Mouse (Mus musculus): Measurements from ENCODE around the gene Nek5. TPM values are rescaled to one million over a fixed set of nuclear protein-coding genes. Genes with fewer than 3 reads are reported as not detected.
A peak's percentile ranks its signal among the peaks of the same experiment; 100 is the strongest.

Nek5 gene
- not detected in 2 replicates for total RNA-seq (2014; fragmentation: Nextera tagmentation)
- total RNA-seq (2017), result 0.16 TPM in 1 of 2 replicates, not detected in the other
- not detected in 2 replicates for polyA plus RNA-seq (2012)

DNA sequence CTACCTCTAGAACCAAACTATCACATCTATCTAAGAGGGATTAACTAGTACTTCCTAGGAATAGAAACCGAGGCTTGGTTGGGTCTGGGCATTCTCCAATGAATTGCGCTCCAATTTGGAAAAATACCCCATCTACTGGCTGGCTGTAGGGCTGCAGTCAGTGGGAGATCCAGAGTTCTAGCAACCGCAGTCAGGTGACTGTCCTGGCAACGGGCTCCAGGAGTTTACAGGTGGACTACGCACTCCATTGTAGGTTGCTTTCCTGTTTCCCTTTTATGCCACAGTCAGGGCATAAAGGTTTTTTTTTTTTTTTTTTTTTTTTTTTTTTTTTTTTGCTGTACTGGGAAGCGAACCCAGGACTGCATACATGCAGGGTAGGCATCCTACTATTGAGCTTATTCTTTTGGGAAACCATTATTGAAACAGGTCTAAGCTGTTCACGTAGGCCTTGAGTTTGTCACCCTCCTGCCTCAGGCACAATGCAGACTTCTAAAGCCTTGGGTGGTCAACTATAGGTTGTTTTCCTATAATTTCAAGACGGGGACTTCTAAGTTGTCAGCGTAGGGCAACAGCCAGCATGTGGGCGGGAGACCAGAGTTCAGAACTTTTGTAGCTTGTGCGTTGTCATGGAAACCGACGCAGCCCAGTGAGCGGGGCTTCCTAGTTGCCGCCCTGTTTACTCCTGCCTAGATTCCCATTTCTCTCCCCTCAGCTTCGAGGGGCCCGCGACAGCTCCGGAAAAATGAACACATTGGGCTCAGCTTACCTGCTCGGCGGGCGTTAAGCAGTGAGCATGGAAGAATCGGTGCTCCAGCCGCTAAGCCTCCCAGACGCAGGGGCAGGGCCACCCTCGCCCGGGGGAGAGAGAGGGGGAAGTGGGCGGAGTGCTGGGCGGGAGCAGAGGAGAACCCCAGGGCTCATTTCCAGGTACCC lies at the start of gene Nek5:
TSS of gene Nek5 (minus strand) at position 834 of the 933 bp plus-strand sequence.
- TF ChIP-seq CTCF (IDR thresholded peaks at IDR 0.05; ENCODE audit: low read depth, low read length) (peak; percentile 13; the same call in 1 of the 2 replicates), TAL1 (conservative IDR thresholded peaks at IDR 0.05; ENCODE audit: low read depth, low read length) (no peak)
- no peak; the same call in 1 of the 2 replicates for ATAC-seq (ENCODE audit: extremely low read depth, insufficient number of reproducible peaks, low FRiP score, poor library complexity, severe bottlenecking)
- DNase-seq (ENCODE audit: low spot score), result no peak

DNA sequence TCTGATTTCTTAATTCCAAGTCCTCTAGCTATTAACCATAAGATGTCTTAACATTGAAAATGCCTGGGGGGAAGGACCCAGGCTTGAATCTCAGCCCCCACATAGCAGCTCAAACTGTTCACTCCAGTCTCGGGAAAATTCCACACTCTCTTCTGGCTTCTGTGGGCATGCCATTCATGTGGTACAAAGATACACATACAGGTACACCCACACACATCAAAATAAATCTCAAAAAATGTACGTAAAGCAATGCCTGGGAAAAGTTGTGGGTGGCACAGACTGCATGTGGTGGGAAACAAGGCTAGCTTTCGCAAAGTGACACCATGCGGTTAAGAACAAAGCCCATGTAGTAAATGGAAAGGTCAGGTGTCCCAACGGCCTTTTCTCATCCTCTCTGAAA lies 44.3 kb upstream of the Nek5 start:
- DNase-seq (ENCODE audit: low spot score), result no peak
- no peak for TF ChIP-seq GATA2 (IDR thresholded peaks at IDR 0.05; ENCODE audit: borderline replicate concordance, low read depth, low read length)
- TF ChIP-seq TAL1 (conservative IDR thresholded peaks at IDR 0.05; ENCODE audit: low read depth, low read length), result no peak
- no peak for TF ChIP-seq POLR2AphosphoS5 (IDR thresholded peaks at IDR 0.05; ENCODE audit: insufficient replicate concordance, low read depth, low read length)
- TF ChIP-seq CTCF (IDR thresholded peaks at IDR 0.05; ENCODE audit: low read depth, low read length), result no peak
- TF ChIP-seq GATA1 (IDR thresholded peaks at IDR 0.05; ENCODE audit: borderline replicate concordance, low read length), result no peak
- Histone ChIP-seq H3K9me3 (replicated peaks) (no peaks in the 10 kb centered on the region), H3K4me1 (ENCODE audit: insufficient read depth, low read depth, low read length) (peaks cover 19% of the 10 kb centered on the region), H3K27me3 (ENCODE audit: insufficient read depth, low read length) (no peaks in the 10 kb centered on the region), H3K4me3 (ENCODE audit: low read depth, low read length) (no peak overlapping the region), H3K36me3 (replicated peaks) (peaks cover 50% of the 10 kb centered on the region)
- no peak for ATAC-seq (ENCODE audit: extremely low read depth, insufficient number of reproducible peaks, low FRiP score, poor library complexity, severe bottlenecking)

More for the DNA sequence above, at the start of gene Nek5:
- H3K27me3 ChIP-seq (ENCODE audit: insufficient read depth, low read length), result peaks cover 11% of the 10 kb centered on the region; the same call in 1 of the 2 replicates
- H3K4me1 ChIP-seq (ENCODE audit: insufficient read depth, low read depth, low read length), result peaks cover 11% of the 10 kb centered on the region
- H3K36me3 ChIP-seq (replicated peaks), result no peaks in the 10 kb centered on the region
- H3K9me3 ChIP-seq (replicated peaks), result no peaks in the 10 kb centered on the region
- H3K4me3 ChIP-seq (ENCODE audit: low read depth, low read length), result peak within 1 kb of the TSS; percentile 64; the same call in 1 of the 2 replicates

DNA sequence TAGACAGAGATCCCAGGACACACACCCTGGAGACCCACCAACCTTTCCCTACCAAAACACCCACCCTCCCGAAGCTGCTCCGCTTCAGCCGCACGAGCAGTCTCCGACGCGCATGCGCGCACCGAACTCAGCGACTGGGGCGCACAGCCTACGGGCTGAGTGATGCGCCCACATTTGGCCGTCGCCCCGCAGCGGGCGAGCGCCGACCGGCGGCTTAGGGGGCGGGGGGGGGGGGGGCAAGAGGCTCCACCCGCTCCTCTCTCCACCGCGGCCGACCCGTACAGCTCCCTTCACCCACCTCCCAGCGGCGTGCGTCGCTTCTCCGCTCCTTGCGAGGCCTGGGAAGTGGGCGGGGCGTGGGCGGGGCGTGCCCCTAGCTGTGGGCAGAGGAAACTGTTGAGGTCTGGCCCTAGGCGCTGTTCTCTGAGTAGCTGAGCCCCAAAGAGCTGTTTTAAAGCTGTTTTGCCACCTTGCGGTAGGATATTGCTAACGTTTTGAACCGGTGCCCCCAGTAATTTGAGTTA lies 41.3 kb upstream of the Nek5 start, which contains the start of gene Nek3:
TSS of gene Nek3 (minus strand) at position 356 of the 524 bp plus-strand sequence.
- peak within 1 kb of the TSS; percentile 71 for H3K4me3 ChIP-seq (ENCODE audit: low read depth, low read length)
- H3K9me3 ChIP-seq (replicated peaks), result no peaks in the 10 kb centered on the region
- H3K36me3 ChIP-seq (replicated peaks), result peaks cover 37% of the 10 kb centered on the region
- peak; percentile 89 for ATAC-seq (ENCODE audit: extremely low read depth, insufficient number of reproducible peaks, low FRiP score, poor library complexity, severe bottlenecking)
- no peaks in the 10 kb centered on the region for H3K27me3 ChIP-seq (ENCODE audit: insufficient read depth, low read length)
- TF ChIP-seq TAL1 (conservative IDR thresholded peaks at IDR 0.05; ENCODE audit: low read depth, low read length) (no peak), CTCF (IDR thresholded peaks at IDR 0.05; ENCODE audit: low read depth, low read length) (no peak), GATA2 (IDR thresholded peaks at IDR 0.05; ENCODE audit: borderline replicate concordance, low read depth, low read length) (no peak), GATA1 (IDR thresholded peaks at IDR 0.05; ENCODE audit: borderline replicate concordance, low read length) (no peak), POLR2AphosphoS5 (IDR thresholded peaks at IDR 0.05; ENCODE audit: insufficient replicate concordance, low read depth, low read length) (no peak)
- peaks cover 19% of the 10 kb centered on the region for H3K4me1 ChIP-seq (ENCODE audit: insufficient read depth, low read depth, low read length)
- peak; percentile 79 for DNase-seq (ENCODE audit: low spot score)

DNA sequence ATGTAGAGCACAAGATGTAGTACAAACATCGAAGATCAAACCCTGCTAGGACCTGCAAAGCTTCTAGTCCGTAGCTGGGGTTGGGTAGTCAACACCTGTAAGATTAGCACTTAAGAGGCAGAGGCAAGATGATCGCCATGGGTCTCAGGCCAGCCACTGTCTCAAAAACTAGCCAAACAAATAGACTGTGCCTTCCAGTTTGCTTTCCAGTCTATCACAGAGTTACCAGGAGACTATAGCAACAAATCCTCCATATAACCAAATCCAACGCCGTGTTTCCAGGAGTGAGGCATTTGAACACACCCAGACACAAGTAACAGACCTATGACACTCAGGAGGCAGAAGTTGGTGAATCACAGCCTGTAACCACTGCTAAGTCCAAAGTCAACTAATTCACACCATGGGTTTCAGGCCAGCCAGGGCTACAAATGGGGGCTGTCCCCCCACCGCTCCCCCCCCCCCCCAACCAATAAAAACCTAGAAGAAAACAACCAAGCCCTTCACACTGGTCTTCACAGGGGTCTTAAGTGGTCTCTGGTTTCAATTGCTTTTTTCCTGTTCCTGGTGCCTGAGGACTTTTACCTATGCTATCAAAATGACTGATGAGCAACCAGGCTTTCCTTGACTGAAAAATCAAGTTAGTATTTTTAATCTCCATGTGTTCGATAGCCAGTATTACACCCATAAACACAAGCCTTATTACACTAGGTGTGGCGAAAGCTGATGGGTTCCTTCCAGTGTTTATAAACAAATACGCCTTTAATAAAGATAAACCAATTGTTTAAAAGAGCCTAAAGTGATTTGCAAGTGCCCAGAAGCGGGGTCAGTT lies 40.6 kb upstream of the Nek5 start:
- TF ChIP-seq CTCF (IDR thresholded peaks at IDR 0.05; ENCODE audit: low read depth, low read length) (no peak), GATA1 (IDR thresholded peaks at IDR 0.05; ENCODE audit: borderline replicate concordance, low read length) (no peak), TAL1 (conservative IDR thresholded peaks at IDR 0.05; ENCODE audit: low read depth, low read length) (no peak), GATA2 (IDR thresholded peaks at IDR 0.05; ENCODE audit: borderline replicate concordance, low read depth, low read length) (no peak), POLR2AphosphoS5 (IDR thresholded peaks at IDR 0.05; ENCODE audit: insufficient replicate concordance, low read depth, low read length) (no peak)
- Histone ChIP-seq H3K36me3 (replicated peaks) (peaks cover 30% of the 10 kb centered on the region), H3K9me3 (replicated peaks) (no peaks in the 10 kb centered on the region), H3K27me3 (ENCODE audit: insufficient read depth, low read length) (no peaks in the 10 kb centered on the region), H3K4me1 (ENCODE audit: insufficient read depth, low read depth, low read length) (peaks cover 19% of the 10 kb centered on the region), H3K4me3 (ENCODE audit: low read depth, low read length) (peak overlapping the region; percentile 71)
- no peak for DNase-seq (ENCODE audit: low spot score)
- ATAC-seq (ENCODE audit: extremely low read depth, insufficient number of reproducible peaks, low FRiP score, poor library complexity, severe bottlenecking), result no peak

DNA sequence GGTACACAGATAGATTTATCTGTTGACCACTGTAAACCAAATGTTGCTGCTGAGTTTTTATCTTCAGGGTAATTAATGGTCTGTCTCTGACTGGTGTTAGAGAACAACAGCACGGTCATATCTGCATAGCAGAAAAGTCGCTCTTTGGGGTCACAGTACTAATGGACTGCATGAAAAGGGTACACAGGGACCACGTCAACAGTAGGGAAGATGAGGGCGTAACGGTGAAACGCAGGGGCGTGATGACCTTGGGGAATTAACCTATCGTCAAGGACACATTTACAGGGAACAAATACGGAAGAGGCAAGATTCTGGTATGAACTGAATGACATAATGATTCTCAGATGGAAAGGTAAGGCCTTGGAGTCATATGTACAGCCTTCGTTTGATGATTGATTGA lies 39.6 kb upstream of the Nek5 start:
- Histone ChIP-seq H3K36me3 (replicated peaks) (peaks cover 22% of the 10 kb centered on the region), H3K27me3 (ENCODE audit: insufficient read depth, low read length) (no peaks in the 10 kb centered on the region), H3K4me3 (ENCODE audit: low read depth, low read length) (no peak overlapping the region), H3K4me1 (ENCODE audit: insufficient read depth, low read depth, low read length) (peaks cover 19% of the 10 kb centered on the region), H3K9me3 (replicated peaks) (no peaks in the 10 kb centered on the region)
- no peak for TF ChIP-seq GATA1 (IDR thresholded peaks at IDR 0.05; ENCODE audit: borderline replicate concordance, low read length)
- no peak for TF ChIP-seq TAL1 (conservative IDR thresholded peaks at IDR 0.05; ENCODE audit: low read depth, low read length)
- no peak for TF ChIP-seq GATA2 (IDR thresholded peaks at IDR 0.05; ENCODE audit: borderline replicate concordance, low read depth, low read length)
- TF ChIP-seq POLR2AphosphoS5 (IDR thresholded peaks at IDR 0.05; ENCODE audit: insufficient replicate concordance, low read depth, low read length), result no peak
- no peak for TF ChIP-seq CTCF (IDR thresholded peaks at IDR 0.05; ENCODE audit: low read depth, low read length)
- ATAC-seq (ENCODE audit: extremely low read depth, insufficient number of reproducible peaks, low FRiP score, poor library complexity, severe bottlenecking) (no peak), DNase-seq (ENCODE audit: low spot score) (no peak)
